Mouse (Mus musculus) stomach, postnatal 0 days (tissue): Measurements from ENCODE around the gene Umod. TPM values are rescaled to one million over a fixed set of nuclear protein-coding genes. Genes with fewer than 3 reads are reported as not detected.
A peak's percentile ranks its signal among the peaks of the same experiment; 100 is the strongest.

Experiments
- ATAC-seq: fragments of 200-750 bp; cut with Nextera tagmentation; 2 replicates; pipeline ENCODE4 v1.8.0; 2017; ENCODE audit not compliant: low FRiP score, low TSS enrichment
- DNase-seq: peaks from one replicate; pipeline ENCODE4 v3.0.0-alpha.2; 2016; ENCODE audit warnings: low spot score
- H3K27ac ChIP-seq: fragments of 300-500 bp; sonication (generic); replicated peaks from 2 replicates; pipeline ENCODE4 v1.5.1; 2014; ENCODE audit warnings: mild to moderate bottlenecking, control low read depth
- H3K27me3 ChIP-seq: fragments of 300-500 bp; sonication (generic); 2 replicates; pipeline ENCODE4 v1.6.1; 2014; ENCODE audit warnings: low read length; ENCODE audit not compliant: control insufficient read depth, insufficient read depth
- H3K36me3 ChIP-seq: fragments of 300-500 bp; sonication (generic); 2 replicates; pipeline ENCODE4 v1.6.1; 2014; ENCODE audit warnings: low read length, mixed read lengths; ENCODE audit not compliant: control insufficient read depth, insufficient read depth
- H3K4me1 ChIP-seq: fragments of 300-500 bp; sonication (generic); replicated peaks from 2 replicates; pipeline ENCODE4 v1.6.1; 2014; ENCODE audit warnings: antibody characterized with exemption; ENCODE audit not compliant: control insufficient read depth, insufficient read depth
- H3K4me2 ChIP-seq: fragments of 300-500 bp; sonication (generic); replicated peaks from 2 replicates; pipeline ENCODE4 v1.6.1; 2014; ENCODE audit warnings: low read depth, mild to moderate bottlenecking, control low read depth, moderate library complexity
- H3K4me3 ChIP-seq: fragments of 300-500 bp; sonication (generic); 2 replicates; pipeline ENCODE4 v1.5.1; 2014; ENCODE audit warnings: low read depth, low read length, control low read depth
- H3K9ac ChIP-seq: fragments of 300-500 bp; sonication (generic); 2 replicates; pipeline ENCODE4 v1.6.1; 2014; ENCODE audit warnings: mild to moderate bottlenecking, low read length, control low read depth, mixed read lengths
- H3K9me3 ChIP-seq: fragments of 300-500 bp; sonication (generic); 2 replicates; pipeline ENCODE4 v1.6.1; 2016; ENCODE audit warnings: low read length; ENCODE audit not compliant: control insufficient read depth
- CTCF ChIP-seq: IDR thresholded peaks from 2 replicates; pipeline ENCODE4 v1.5.1; 2016; ENCODE audit warnings: antibody characterized with exemption, low read depth, mild to moderate bottlenecking, moderate library complexity
- EP300 ChIP-seq: optimal IDR thresholded peaks from 2 replicates; pipeline ENCODE3; 2016; ENCODE audit warnings: antibody characterized with exemption
- WGBS: fragments of 180-500 bp; shearing (Covaris S2); extraction: QIAGEN DNeasy Blood & Tissue Kit; methylation state at CpG from one replicate; pipeline ENCODE4 v1.1.7; 2014; 5-methylcytosine and 5-hydroxymethylcytosine counted together
- polyA plus RNA-seq: library from polyadenylated mRNA; unstranded; fragments of >200 nt; fragmentation: Nextera tagmentation; extraction: Ambion mirVana; gene quantifications from 2 replicates; pipeline ENCODE4 v1.2.1, GENCODE M21; 2015

Gene Umod
- polyA plus RNA-seq, 1 experiment from 2014 or later: not detected

DNA sequence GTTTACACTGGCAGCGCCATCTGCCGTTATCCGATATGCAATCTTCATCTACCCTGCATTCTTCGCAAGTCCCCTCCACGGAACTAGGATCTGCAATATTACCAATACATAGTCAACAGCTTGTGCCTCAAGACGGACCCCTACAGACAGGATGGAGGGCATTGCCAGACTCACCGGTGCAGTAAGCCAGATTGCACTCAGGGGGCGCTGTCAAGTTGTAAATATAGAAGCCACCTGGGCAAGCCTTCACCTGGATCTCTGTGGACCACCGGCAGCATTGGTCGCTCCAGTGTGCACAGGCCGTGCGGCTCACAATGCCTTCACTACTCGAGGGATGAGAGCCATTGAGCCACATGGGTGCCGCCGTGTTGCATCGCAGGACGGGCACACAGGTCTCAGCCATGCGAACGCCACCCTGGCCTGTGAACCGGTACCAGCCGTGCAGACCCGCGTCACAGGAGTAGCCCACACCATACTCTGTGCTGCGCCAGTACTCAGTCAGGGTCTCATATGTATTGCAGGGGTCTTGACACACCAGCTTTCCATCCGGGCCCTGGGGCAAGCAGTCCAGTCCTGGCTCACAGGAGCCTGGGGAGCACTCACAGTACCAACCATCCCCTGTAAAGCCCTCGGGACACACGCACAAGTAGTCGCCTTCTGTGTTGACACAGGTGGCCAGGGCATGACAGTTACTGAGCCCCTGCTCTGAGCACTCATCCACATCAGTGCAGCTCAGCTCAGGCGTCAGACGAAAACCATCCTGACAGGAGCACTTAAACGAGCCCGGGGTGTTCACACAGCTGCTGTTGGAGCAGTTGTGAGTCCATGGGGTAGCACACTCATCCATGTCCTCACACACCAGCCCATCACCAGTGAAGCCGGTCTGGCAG, 2.3 kb downstream of the Umod start:
- ATAC-seq (no peak), DNase-seq (no peak)
- no peaks in the 10 kb centered on the region for H3K4me1 ChIP-seq
- H3K27me3 ChIP-seq: no peaks in the 10 kb centered on the region
- TF ChIP-seq EP300 (no peak), CTCF (no peak)
- WGBS: 66% methylated on average over 33 of the region's 33 CpGs
- no peak overlapping the region for H3K4me3 ChIP-seq
- no peak overlapping the region for H3K9ac ChIP-seq
- no peaks in the 10 kb centered on the region for H3K36me3 ChIP-seq
- H3K9me3 ChIP-seq: no peaks in the 10 kb centered on the region
- H3K27ac ChIP-seq: no peak overlapping the region
- H3K4me2 ChIP-seq: no peak overlapping the region

DNA sequence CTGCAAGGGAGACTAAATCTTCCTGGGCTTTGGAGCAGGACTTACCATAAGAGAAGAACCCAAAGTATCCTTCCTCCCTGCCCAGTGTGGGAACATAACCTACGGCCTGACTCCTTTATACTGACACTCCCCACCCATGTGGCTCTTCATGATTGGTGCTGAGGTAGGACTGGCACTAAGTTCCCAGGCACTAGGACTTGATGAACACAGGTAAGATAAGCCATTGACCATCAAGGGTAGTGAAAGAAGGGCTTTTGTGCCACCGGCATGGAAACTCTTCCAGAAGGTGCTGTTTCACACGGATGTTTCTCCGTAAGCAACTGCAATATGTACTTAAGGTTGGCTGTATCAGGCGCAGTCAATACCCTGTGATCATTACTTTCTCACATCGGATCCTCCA, 19.9 kb downstream of the Umod start, which contains the start of gene Gp2:
Gp2 (minus strand) TSS at position 101 of the 400 bp plus-strand sequence.
- no peaks in the 10 kb centered on the region for H3K27me3 ChIP-seq
- TF ChIP-seq CTCF (no peak), EP300 (no peak)
- H3K36me3 ChIP-seq: no peaks in the 10 kb centered on the region
- WGBS: 74% methylated on average over 6 of the region's 6 CpGs
- no peak within 1 kb of the TSS for H3K4me3 ChIP-seq
- H3K4me2 ChIP-seq: no peak within 1 kb of the TSS
- ATAC-seq: no peak
- no peaks in the 10 kb centered on the region for H3K9me3 ChIP-seq
- H3K27ac ChIP-seq: no peak within 1 kb of the TSS
- no peak for DNase-seq
- H3K4me1 ChIP-seq: no peaks in the 10 kb centered on the region
- no peak within 1 kb of the TSS for H3K9ac ChIP-seq

DNA sequence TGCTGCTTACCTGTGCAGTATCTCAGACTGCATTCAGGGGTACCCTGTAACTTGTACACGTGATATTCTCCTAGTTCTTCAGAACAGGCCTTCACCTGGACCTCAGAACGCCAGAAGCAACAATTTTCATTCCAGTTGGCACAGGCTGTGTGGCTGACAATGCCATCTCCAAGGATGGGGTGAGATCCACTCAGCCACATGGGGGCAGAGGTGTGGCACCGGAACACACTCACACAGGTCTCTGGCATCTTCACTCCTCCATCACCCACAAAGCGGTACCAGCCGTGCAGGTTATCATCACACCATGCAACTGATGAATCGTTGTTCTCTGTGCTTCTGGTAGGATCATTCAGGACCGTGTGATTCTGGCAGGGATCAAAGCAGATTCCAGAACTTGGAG, 24.9 kb downstream of the Umod start:
- WGBS: 76% methylated on average over 7 of the region's 7 CpGs
- ATAC-seq (no peak), DNase-seq (no peak)
- no peaks in the 10 kb centered on the region for H3K9me3 ChIP-seq
- no peak overlapping the region for H3K4me3 ChIP-seq
- TF ChIP-seq EP300 (no peak), CTCF (no peak)
- H3K4me1 ChIP-seq: no peaks in the 10 kb centered on the region
- no peaks in the 10 kb centered on the region for H3K36me3 ChIP-seq
- H3K9ac ChIP-seq: no peak overlapping the region
- no peak overlapping the region for H3K27ac ChIP-seq
- H3K27me3 ChIP-seq: no peaks in the 10 kb centered on the region
- no peak overlapping the region for H3K4me2 ChIP-seq

DNA sequence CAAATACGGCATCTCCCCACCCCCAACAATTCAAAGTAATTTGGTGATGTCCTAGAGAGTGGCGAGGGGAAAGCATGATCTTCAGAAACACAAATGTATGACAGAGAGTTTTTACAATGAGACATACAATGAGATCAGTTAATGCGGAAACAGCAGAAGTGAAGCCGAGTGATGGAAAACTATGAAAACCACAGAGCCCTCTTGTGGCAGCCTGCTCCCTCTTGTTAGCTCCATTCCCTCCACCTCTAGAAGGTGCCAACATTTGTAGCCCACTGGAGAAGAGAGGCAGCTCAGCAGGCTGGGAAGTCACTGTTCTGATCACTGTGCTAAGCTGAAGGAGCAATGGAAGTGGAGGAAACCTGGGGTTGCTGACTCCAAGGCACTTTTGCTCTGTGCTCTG, 35.2 kb downstream of the Umod start:
- H3K27ac ChIP-seq: no peak overlapping the region
- ATAC-seq: no peak
- no peak overlapping the region for H3K4me2 ChIP-seq
- 60% methylated on average over 4 of the region's 4 CpGs for WGBS
- no peaks in the 10 kb centered on the region for H3K4me1 ChIP-seq
- H3K9me3 ChIP-seq: no peaks in the 10 kb centered on the region
- H3K27me3 ChIP-seq: no peaks in the 10 kb centered on the region
- H3K36me3 ChIP-seq: no peaks in the 10 kb centered on the region
- TF ChIP-seq CTCF (peak; percentile 6; the same call in 1 of the 2 replicates), EP300 (no peak)
- no peak for DNase-seq
- H3K9ac ChIP-seq: no peak overlapping the region
- no peak overlapping the region for H3K4me3 ChIP-seq

DNA sequence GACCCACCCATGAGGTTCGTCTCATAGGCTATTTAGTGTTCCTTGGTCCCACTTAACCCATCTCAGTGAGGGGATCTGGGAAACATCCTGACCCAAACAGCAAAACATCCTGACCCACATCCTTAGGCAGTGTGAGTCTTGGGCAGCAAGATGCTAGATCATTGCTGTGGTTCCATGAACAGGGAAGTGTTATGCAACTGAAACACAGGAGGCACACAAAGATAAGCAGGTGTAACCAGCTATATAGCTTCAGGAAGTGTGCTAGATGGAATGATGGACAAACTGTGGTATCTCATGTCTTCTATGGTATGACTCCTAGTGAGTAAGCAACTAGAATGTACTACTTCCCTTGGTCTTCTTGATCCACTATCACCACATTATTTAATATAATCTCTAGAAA, 37.1 kb downstream of the Umod start:
- Histone ChIP-seq H3K27ac (no peak overlapping the region), H3K9ac (no peak overlapping the region), H3K4me3 (no peak overlapping the region), H3K27me3 (no peaks in the 10 kb centered on the region), H3K4me1 (no peaks in the 10 kb centered on the region), H3K9me3 (no peaks in the 10 kb centered on the region), H3K4me2 (no peak overlapping the region), H3K36me3 (no peaks in the 10 kb centered on the region)
- WGBS: 75% methylated on average over 1 of the region's 1 CpGs
- ATAC-seq: no peak
- no peak for TF ChIP-seq EP300
- TF ChIP-seq CTCF: no peak
- DNase-seq: no peak

DNA sequence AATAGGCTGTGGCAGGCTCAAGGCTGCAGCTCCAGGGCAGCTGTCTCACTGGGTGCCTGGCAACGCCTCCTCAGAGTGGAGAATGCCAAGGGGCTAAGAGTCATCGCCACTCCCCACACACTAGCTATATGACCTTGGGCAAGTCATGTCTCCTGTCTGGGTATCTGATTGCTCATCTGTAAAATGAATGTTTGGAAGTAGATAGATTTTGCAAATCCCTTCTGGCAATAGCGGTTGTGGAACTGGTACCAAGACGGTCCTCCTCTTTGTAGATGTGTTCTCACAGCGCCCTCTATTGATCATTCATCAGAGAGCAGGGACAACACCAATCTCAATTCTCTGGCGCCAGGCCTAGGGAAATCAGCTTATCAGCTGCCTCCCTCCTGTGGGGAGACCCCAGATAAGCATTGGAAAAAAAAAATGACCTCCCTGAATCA, 51.9 kb downstream of the Umod start:
- Histone ChIP-seq H3K4me3 (no peak overlapping the region), H3K36me3 (no peaks in the 10 kb centered on the region), H3K4me2 (no peak overlapping the region), H3K27me3 (no peaks in the 10 kb centered on the region), H3K27ac (no peak overlapping the region), H3K4me1 (no peaks in the 10 kb centered on the region), H3K9me3 (no peaks in the 10 kb centered on the region), H3K9ac (no peak overlapping the region)
- DNase-seq: peak; percentile 16
- 18% methylated on average over 6 of the region's 6 CpGs for WGBS
- ATAC-seq: no peak
- TF ChIP-seq EP300 (no peak), CTCF (peak; percentile 60)
